Mouse (Mus musculus): ENCODE measurements around the gene Slc2a9.

DNA sequence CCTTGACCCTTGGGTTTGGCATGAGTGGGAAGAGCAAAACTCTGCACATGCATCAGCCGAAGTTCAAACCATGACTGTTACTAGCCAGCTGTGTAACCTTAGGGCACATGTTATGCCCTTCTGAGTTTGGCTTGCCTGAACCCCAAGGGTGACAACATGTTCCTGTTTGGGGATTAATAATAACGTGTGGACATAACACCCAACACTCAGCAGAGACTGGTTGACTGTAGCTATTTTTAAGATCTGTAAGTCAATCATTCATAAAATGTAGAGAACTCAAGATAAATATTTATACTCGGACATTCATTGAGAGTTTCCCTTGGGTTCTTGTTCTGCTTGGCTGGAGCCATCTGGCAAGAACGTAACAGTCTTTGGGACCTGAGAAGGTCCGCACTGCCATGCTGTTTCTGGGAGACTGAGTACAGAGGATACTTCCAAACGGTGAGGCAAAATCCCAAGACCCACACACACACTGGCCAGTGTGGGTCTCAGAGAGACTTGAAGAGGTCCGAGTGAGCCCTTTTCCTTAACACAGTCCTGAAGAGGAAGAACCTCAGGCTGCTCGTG is 6.4 kb downstream of the Slc2a9 start:
- TF ChIP-seq FLI1 (IDR thresholded peaks at IDR 0.05; ENCODE audit: low read length): no peak
- no peak for TF ChIP-seq GATA1 (IDR thresholded peaks at IDR 0.05; ENCODE audit: borderline replicate concordance, low read length)

Measured in megakaryocyte, embryonic 14.5 days (primary cell).